Mouse (Mus musculus): ENCODE data around the gene Serpinh1. TPM values are rescaled to one million over a fixed set of nuclear protein-coding genes. Genes with fewer than 3 reads are reported as not detected.

Serpinh1 gene
- 10 to 100 TPM; 16.8 to 24.1 (median 21.3) TPM for total RNA-seq (2022)

DNA sequence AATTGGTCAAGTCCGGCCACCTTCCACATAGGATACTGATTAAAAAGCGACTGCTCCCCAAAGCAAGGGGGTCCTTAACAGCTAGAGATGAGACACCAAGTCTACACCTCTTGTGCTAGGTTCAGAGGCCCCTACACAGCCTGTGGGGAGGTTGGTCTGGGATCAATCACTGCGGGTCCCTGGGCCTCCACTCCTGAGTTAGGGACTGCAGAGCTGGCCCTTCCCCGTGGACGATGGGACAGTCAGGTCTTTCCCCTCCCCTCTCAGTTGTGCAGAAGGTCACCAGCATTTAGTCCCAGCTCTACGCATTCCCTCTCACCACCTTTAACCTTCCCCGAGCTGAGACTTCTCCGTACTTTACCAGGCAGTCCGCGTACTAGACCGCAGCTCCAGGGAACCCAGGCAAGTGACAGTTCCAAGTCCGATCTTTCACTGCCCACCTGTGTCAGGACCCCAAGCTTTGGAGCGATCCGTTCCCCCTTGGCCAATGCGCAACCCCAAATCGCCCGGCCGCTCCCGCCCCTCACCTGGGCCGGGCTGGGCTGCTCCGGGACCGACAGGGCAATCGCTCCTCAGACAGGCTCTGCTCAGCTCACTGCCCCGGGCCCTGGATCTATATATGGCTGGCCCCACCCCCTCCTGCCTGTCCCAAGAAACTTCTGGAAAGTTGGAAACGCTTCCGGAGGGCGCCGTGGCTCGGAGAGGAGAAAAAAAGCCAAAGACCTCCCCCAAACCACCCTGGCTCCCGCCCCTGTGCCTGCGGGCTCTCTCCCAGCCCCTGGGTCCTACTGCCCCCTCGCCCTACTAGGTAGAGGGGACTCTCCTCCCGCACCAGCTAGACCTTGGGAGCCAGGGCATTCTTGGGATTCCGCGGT is at the start of gene Serpinh1:
Gene Serpinh1, minus strand, starts transcription at position 714 of the 875 bp plus-strand sequence.
- no peak for DNase-seq (ENCODE audit: low spot score in 2 of 2)

GRCm38 (mm10) chr7:99402477-99402876 is 49.4 kb upstream of the Serpinh1 start:
- no peak for DNase-seq (ENCODE audit: low spot score in 2 of 2)

- DNase-seq (ENCODE audit: low spot score in 2 of 2) = no peak
Measured at GRCm38 (mm10) chr7:99401373-99401772, 48.3 kb upstream of the Serpinh1 start.

DNA sequence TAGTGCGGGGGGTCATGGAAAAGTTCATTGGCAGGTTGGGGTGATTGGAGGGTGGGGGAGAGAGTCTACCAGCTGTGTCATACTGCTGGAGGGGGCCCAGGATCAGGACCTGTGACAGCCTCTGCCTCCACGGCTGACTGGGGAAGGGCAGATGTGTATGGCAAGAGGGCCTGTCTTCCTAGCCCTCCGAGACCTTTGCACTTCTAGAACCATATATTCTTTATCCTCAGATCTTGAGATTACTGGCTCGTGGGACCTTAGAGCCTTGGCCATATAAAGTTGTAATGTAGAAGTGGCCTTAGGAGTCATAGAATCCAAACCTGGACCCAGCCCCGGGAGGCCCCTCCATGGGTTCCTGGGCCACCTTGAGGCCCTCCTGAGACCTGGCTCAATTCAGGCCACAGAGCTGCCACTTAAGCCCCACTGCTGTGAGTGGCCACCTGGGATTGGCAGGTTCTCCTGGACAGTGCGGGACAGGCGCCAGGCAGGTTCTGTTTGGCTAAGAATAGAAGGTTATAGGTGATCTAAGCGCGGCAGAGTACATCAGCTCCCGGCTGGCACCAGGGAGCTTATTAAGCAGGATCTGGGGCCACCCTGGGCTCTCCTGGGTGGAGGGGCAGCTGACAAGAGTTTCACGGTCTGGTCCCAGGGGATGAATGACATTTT is 44.1 kb upstream of the Serpinh1 start:
- DNase-seq (ENCODE audit: low spot score in 2 of 2) = no peak

- DNase-seq (ENCODE audit: low spot score in 2 of 2) = no peak
Measured at GRCm38 (mm10) chr7:99395908-99396616, 43.0 kb upstream of the Serpinh1 start.

DNA sequence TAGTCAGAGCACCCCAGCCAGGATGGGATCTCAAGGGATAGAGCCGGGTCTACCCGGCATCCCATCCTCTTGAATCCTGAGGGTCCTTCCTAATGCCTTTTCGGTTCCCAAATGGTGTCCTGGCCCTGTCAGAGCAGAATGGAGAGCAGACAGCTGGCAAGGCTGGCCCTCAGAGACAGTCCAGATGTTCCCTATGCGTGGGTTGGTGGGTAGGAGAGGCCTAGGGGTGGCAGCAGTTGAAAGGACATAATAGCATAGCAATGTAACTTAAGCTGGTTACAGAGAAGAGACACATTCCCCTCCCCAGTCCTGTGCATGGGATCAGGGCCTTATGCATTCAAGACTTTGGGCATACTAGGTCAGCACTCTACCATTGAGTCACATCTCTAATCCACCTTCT is 42.3 kb upstream of the Serpinh1 start:
- no peak for DNase-seq (ENCODE audit: low spot score in 2 of 2)

- DNase-seq (ENCODE audit: low spot score in 2 of 2) = peak in 1 of 2 experiments; percentile 50
Measured at GRCm38 (mm10) chr7:99393711-99394325, 40.8 kb upstream of the Serpinh1 start.

DNA sequence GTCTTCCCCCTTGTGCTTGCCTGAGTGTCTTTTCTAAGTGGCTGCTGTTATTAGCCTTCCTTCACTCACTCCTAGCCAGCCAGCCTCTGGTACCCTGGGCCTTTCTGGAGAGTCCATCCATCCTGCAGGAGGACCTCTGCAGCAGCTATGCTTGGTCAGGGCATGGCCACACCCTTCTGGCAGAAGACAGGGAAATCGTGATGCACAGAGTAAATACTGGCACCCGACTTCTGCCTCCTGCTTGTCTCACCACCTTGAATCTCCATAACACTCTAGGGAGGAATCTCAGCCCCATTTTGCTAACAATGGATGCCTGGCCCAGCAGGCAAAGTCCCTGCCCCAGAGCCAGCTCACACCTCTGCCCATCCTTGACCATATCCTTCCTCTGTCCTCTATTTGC is 39.7 kb upstream of the Serpinh1 start:
- no peak for DNase-seq (ENCODE audit: low spot score in 2 of 2)

DNA sequence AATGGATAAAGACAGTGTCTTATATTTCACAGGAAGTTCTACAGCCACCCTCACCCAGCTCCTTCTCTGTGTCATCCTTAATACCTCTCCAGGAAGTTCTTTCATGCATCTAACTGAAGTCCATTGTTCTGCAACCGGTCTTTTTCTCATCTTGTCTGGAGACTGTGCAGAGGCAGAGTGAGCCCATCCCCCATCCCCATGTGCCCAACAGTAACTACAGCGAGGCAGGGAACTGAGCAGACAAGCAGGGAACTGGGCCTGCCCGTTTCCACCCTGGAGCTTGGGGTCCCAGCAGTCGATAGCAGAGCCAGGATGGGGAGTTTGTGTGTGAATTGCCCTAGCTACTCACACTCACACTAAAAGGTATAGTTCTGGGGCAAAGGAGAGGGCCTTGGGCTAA is 37.5 kb upstream of the Serpinh1 start:
- no peak for DNase-seq (ENCODE audit: low spot score in 2 of 2)

DNA sequence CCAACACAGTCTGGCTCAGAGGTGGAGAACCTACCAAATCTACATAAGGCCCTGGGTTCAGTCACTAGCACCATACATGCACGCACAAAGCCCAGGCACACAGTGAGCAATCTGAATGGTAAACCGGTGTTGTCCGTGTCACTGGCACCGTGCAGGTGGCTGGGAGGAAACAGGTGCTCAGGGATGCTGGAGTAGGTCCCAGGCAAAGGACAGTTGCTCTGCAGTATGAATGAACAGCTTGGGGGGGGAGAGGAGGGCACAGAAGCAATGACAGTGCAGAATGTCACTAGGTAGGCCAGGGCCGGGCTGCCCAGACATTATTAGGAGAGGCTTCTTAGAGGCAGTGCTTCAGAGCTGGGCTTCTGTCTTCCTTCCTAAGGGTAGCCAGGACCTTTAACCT is 34.3 kb upstream of the Serpinh1 start:
- no peak for DNase-seq (ENCODE audit: low spot score in 2 of 2)

DNA sequence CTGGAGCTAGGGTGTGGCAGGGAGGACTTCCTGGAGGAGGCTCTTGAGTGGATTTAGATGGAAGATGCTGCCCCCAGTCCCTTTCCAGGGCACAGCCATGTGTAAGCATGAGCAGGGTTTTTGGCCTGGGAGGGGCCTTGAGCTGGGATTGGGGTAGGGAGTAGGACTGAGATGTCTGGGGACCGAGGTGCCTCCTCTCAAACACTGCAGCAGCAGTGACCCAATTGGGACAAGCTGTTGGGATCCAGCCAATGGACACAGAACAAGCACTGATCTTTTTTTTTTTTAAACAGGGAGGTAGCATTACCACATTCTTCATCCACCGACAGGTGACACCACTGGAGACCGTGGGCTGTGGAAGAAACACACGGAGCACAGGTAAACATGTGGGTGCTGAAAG is 33.8 kb upstream of the Serpinh1 start:
- no peak for DNase-seq (ENCODE audit: low spot score in 2 of 2)

DNA sequence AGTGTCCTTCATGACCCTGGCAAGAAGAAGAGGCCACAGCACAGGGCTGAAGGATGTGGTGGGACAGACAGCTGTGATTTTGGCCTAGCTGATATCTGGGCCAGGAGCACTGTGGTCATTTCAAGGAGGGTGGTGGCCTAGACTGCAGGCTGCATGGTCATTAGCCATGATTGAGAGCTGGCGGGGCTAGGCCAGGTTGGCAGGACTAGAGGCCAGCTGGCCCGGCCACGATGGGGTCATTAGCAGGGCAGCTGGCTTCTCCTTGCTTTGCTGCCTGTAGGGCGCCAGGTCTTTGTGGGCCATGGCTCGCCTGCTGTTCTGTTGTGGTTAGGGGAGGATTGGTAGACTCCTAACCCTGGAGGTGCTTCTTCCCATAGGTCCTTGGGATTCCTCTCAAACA is 33.0 kb upstream of the Serpinh1 start:
- DNase-seq (ENCODE audit: low spot score in 2 of 2) = no peak

DNA sequence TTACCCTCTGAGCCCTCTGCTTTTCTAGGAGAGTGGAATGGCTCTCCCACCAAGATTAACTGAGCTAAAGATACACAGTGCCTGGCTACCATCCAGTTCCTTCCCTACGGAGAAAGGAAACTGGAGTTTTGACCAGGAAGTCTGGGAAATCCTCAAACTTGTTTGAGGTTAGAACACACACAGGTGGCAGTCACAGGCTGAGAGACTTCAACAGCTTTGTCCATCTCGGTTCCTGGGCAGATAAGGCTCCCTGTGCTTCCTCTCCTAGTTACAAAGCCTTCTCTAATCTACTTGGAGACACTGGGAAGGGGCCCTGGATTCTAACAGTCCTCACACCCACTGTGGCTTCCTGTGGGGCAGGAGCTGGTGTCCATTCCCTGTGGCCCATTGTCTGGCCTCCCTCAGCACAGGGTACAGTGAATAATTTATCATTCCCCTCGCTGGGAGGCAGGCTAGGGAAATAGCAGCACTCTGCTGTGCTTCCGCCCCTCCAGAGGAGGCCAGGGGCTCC is 31.1 kb upstream of the Serpinh1 start:
- no peak for DNase-seq (ENCODE audit: low spot score in 2 of 2)

GRCm38 (mm10) chr7:99383246-99383645 is 30.2 kb upstream of the Serpinh1 start:
- DNase-seq (ENCODE audit: low spot score in 2 of 2) = no peak

GRCm38 (mm10) chr7:99382088-99383000 is 29.3 kb upstream of the Serpinh1 start:
- DNase-seq (ENCODE audit: low spot score in 2 of 2) = no peak

- DNase-seq (ENCODE audit: low spot score in 2 of 2) = peak; percentile 94 to 97
Measured at GRCm38 (mm10) chr7:99381214-99382087, 28.4 kb upstream of the Serpinh1 start, which contains the start of gene Gdpd5. TSS of gene Gdpd5 (plus strand) at chr7:99381414.

GRCm38 (mm10) chr7:99380491-99381213 is 27.6 kb upstream of the Serpinh1 start:
- DNase-seq (ENCODE audit: low spot score in 2 of 2) = peak in 1 of 2 experiments; percentile 28

DNA sequence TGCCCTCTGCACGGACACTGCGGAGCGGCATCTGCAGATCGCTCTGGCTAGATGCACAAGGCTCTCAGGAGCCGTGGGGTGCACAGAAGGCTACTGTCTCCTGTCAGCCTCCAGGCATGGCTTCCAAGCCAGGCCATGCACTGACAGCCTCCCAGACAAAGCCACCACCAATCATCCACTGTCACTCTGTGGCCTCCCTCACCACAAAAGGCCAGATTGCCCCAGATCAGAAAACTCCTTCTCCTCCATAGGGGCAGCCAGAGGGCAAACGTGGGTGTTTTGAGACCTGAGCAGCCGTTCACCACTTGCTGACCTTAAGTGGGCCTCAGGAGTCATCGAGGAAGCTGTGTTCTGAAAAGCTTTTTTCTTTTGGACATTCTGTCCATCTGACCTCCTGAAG is 25.8 kb upstream of the Serpinh1 start:
- no peak for DNase-seq (ENCODE audit: low spot score in 2 of 2)

DNA sequence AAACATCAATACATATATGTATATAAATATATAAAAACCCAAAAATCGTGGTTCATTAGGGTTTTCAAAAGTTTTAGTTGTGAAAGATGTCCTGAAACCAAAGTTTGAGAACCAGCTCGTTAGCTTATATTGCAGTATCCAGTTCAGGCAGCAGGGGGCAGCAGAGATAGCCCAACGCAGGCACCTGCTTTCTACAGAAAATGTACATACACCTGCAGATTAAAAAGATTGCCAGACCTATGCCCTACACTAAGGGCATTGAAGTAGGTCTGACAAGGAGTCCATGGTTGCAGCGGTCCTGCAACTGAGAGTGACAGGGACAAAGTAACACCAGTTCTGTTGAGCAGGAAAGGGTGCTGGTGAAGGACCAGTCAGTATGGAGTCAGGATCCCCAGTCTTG is 22.4 kb upstream of the Serpinh1 start:
- peak in 1 of 2 experiments; percentile 84 for DNase-seq (ENCODE audit: low spot score in 2 of 2)

Data from layer of hippocampus, adult 8-10 months (tissue).